9 mouse cellular contexts compared by ENCODE assay signal in the genomic region with DNA sequence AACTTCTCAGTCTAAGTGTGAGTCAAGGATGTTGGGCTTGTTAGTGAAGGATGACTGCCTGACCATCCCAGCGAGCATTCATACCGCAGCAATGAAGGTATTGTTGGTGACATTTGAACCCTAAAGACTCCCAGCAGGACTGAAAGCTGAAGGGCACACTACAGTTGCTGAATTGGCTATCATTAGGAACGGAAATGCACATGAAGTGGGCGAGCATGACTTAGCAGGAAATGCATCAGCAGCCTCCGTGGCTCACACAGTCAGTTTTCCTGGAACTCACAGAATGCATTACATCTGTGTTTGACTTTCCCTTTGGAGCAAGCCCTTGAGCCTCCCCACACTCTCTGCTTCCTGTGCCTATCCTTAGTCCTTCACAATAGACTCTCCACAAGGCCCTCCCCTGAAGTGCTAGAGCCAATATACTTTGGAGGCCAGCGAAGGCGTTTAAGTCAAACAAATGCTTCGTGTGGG.
A peak's percentile ranks its signal among the peaks of the same experiment; 100 is the strongest.
DNase-seq lines count a peak whose midpoint lies in the region; ATAC-seq and TF ChIP-seq lines count a peak whose summit lies in the region.
"Had no signal": no experiment of that assay in that cellular context is flagged by ENCODE, and none has a peak within 500 bp of the region (broad histone marks: within the 10 kb centered on the region; RNA-seq: fewer than 3 reads in every experiment).

No protein-coding gene starts in this region.

- no peaks in the 10 kb centered on the region for H3K9me3 ChIP-seq in heart, embryonic 16.5 days (replicated peaks; ENCODE audit: control insufficient read depth, low read length)
- no peaks in the 10 kb centered on the region for H3K9me3 ChIP-seq in liver, postnatal 0 days (ENCODE audit: low read length)
- H3K9me3 ChIP-seq in limb, embryonic 10.5 days (replicated peaks) = no peaks in the 10 kb centered on the region
- H3K9me3 ChIP-seq: limb, embryonic 13.5 days had no signal

- H3K36me3 ChIP-seq in heart, embryonic 16.5 days (ENCODE audit: control insufficient read depth, insufficient read depth) = no peaks in the 10 kb centered on the region
- no peaks in the 10 kb centered on the region for H3K36me3 ChIP-seq in liver, postnatal 0 days (replicated peaks; ENCODE audit: insufficient read depth, low read length)
- H3K36me3 ChIP-seq in limb, embryonic 10.5 days = no peaks in the 10 kb centered on the region
- H3K36me3 ChIP-seq: limb, embryonic 13.5 days had no signal

- H3K27me3 ChIP-seq in heart, embryonic 16.5 days (ENCODE audit: control insufficient read depth, insufficient read depth, low read length) = no peaks in the 10 kb centered on the region
- H3K27me3 ChIP-seq in liver, postnatal 0 days (ENCODE audit: insufficient read depth, low read length) = no peaks in the 10 kb centered on the region
- no peaks in the 10 kb centered on the region for H3K27me3 ChIP-seq in limb, embryonic 10.5 days (ENCODE audit: low read depth, poor library complexity, severe bottlenecking)
- H3K27me3 ChIP-seq: limb, embryonic 13.5 days had no signal

- H3K4me2 ChIP-seq in heart, embryonic 16.5 days (ENCODE audit: low read depth, low read length) = no peak overlapping the region
- H3K4me2 ChIP-seq in liver, postnatal 0 days (ENCODE audit: low read depth, low read length) = no peak overlapping the region
- H3K4me2 ChIP-seq: limb, embryonic 13.5 days had no signal

- peaks cover 2% of the 10 kb centered on the region; the same call in 1 of the 2 replicates for H3K4me1 ChIP-seq in heart, embryonic 16.5 days (ENCODE audit: control insufficient read depth, insufficient read depth, low read length)
- no peaks in the 10 kb centered on the region for H3K4me1 ChIP-seq in liver, postnatal 0 days (ENCODE audit: insufficient read depth)
- H3K4me1 ChIP-seq in limb, embryonic 10.5 days = peaks cover 7% of the 10 kb centered on the region; the same call in 1 of the 2 replicates
- H3K4me1 ChIP-seq: limb, embryonic 13.5 days had no signal

- no peak overlapping the region for H3K9ac ChIP-seq in heart, embryonic 16.5 days (ENCODE audit: low read length)
- no peak overlapping the region for H3K9ac ChIP-seq in liver, postnatal 0 days (replicated peaks)
- H3K9ac ChIP-seq: limb, embryonic 13.5 days had no signal

- no peak for TF ChIP-seq CTCF in liver, postnatal 0 days (IDR thresholded peaks at IDR 0.05; ENCODE audit: low read depth)

- no peak overlapping the region for H3K4me3 ChIP-seq in heart, embryonic 16.5 days (ENCODE audit: low read length)
- H3K4me3 ChIP-seq in liver, postnatal 0 days (ENCODE audit: low read depth, low read length) = no peak overlapping the region
- no peak overlapping the region for H3K4me3 ChIP-seq in limb, embryonic 10.5 days
- H3K4me3 ChIP-seq: limb, embryonic 13.5 days had no signal

- peak; percentile 64 for TF ChIP-seq EP300 in liver, postnatal 0 days (IDR thresholded peaks at IDR 0.05; ENCODE audit: low read depth)

- ATAC-seq in heart, embryonic 16.5 days (replicated peaks; ENCODE audit: extremely low read depth, insufficient read depth, low FRiP score) = peak; percentile 23; the same call in 1 of the 2 replicates
- ATAC-seq in liver, postnatal 0 days = peak; percentile 70
- no peak for ATAC-seq in erythroid progenitor cell, adult 5-6 weeks (replicated peaks; ENCODE audit: low FRiP score, poor library complexity, severe bottlenecking)

- 40% methylated on average over 8 of the region's 8 CpGs for WGBS in heart, embryonic 16.5 days
- 31% methylated on average over 8 of the region's 8 CpGs for WGBS in liver, postnatal 0 days (ENCODE audit: insufficient replicate concordance)
- WGBS in limb, embryonic 10.5 days = 76% methylated on average over 8 of the region's 8 CpGs

- H3K27ac ChIP-seq in heart, embryonic 16.5 days (ENCODE audit: low read length) = peak overlapping the region; percentile 16; the same call in 1 of the 2 replicates
- H3K27ac ChIP-seq in liver, postnatal 0 days (ENCODE audit: low read depth) = peak overlapping the region; percentile 29; the same call in 1 of the 2 replicates
- no peak overlapping the region for H3K27ac ChIP-seq in limb, embryonic 10.5 days
- H3K27ac ChIP-seq: limb, embryonic 13.5 days had no signal

- peak; percentile 13 for DNase-seq in retina, embryonic 14.5 days (ENCODE audit: low spot score)
- no peak for DNase-seq in retina, postnatal 1 day
- DNase-seq in liver, postnatal 0 days = peak; percentile 18
- no peak for DNase-seq in ovary, postnatal 14 days (ENCODE audit: low spot score)
- DNase-seq in limb, embryonic 10.5 days (ENCODE audit: low spot score) = no peak
- no peak for DNase-seq in testis, postnatal 14 days (ENCODE audit: low spot score)

Comparison
In these comparisons a context has a peak if more than half of its experiments do, and no peak if none do; other contexts are left out.
1. DNase-seq: peak in retina, embryonic 14.5 days (single experiment) and liver, postnatal 0 days (single experiment); none in retina, postnatal 1 day (single experiment), ovary, postnatal 14 days (single experiment), limb, embryonic 10.5 days (single experiment) and testis, postnatal 14 days (single experiment).